Mouse (Mus musculus) heart, postnatal 0 days (tissue): ENCODE data around the gene Fam180a.

Experiments
- CTCF ChIP-seq: IDR thresholded peaks from 2 replicates; pipeline ENCODE4 v1.5.1; 2016; ENCODE audit warnings: antibody characterized with exemption, control low read depth, low read depth
- EP300 ChIP-seq: IDR thresholded peaks from 2 replicates; pipeline ENCODE4 v1.6.1; 2016; ENCODE audit warnings: antibody characterized with exemption, low read depth

GRCm38 (mm10) chr6:35349784-35350183 lies 23.8 kb upstream of the Fam180a start:
- no peak for TF ChIP-seq EP300
- no peak for TF ChIP-seq CTCF
